Mouse (Mus musculus): ENCODE data around the gene Sema4a.
"Not testable (repeated sequence)": the region's sequence is repeated elsewhere in the genome, so short reads cannot be mapped to it uniquely, and the experiment has no call there.

The Sema4a gene

GRCm38 (mm10) chr3:88455588-88456264, 5.3 kb downstream of the Sema4a start:
- DNase-seq: peak; percentile 72 to 80

- no peak for DNase-seq
These were observed 6.0 kb downstream of the Sema4a start for GRCm38 (mm10) chr3:88454762-88455587.

- no peak for DNase-seq
These were observed 7.0 kb downstream of the Sema4a start for GRCm38 (mm10) chr3:88453986-88454385.

GRCm38 (mm10) chr3:88453369-88453768, 7.6 kb downstream of the Sema4a start:
- DNase-seq: peak in 1 of 2 experiments; percentile 21

- DNase-seq: no peak
These were observed 8.3 kb downstream of the Sema4a start for GRCm38 (mm10) chr3:88452716-88453115.

GRCm38 (mm10) chr3:88452246-88452645, 8.7 kb downstream of the Sema4a start:
- DNase-seq: no peak

GRCm38 (mm10) chr3:88450379-88451131, 10.4 kb downstream of the Sema4a start:
- no peak for DNase-seq

- no peak for DNase-seq
These were observed 11.5 kb downstream of the Sema4a start for GRCm38 (mm10) chr3:88449395-88450023.

- DNase-seq: no peak
These were observed 12.5 kb downstream of the Sema4a start for GRCm38 (mm10) chr3:88448443-88448842.

- no peak for DNase-seq
These were observed 13.3 kb downstream of the Sema4a start for GRCm38 (mm10) chr3:88447676-88448183.

- no peak for DNase-seq
These were observed 14.4 kb downstream of the Sema4a start for GRCm38 (mm10) chr3:88446471-88447123.

GRCm38 (mm10) chr3:88442888-88443287, 18.1 kb downstream of the Sema4a start:
- peak; percentile 51 to 62 for DNase-seq

- no peak for DNase-seq
These were observed 18.5 kb downstream of the Sema4a start for GRCm38 (mm10) chr3:88442488-88442887.

- peak in 1 of 2 experiments; percentile 58 for DNase-seq
These were observed 20.2 kb downstream of the Sema4a start for GRCm38 (mm10) chr3:88440500-88441381.

- no peak for DNase-seq
These were observed 21.4 kb downstream of the Sema4a start for GRCm38 (mm10) chr3:88439582-88439981.

GRCm38 (mm10) chr3:88437454-88437853, 23.5 kb downstream of the Sema4a start:
- DNase-seq: no peak

GRCm38 (mm10) chr3:88436395-88437201, 24.4 kb downstream of the Sema4a start:
- DNase-seq: peak; percentile 74 to 75

GRCm38 (mm10) chr3:88435515-88435914, 25.5 kb downstream of the Sema4a start:
- DNase-seq: peak in 1 of 2 experiments; percentile 17

GRCm38 (mm10) chr3:88428639-88429038, 32.3 kb downstream of the Sema4a start:
- not testable (repeated sequence) for DNase-seq

- DNase-seq: no peak
These were observed 33.6 kb downstream of the Sema4a start for GRCm38 (mm10) chr3:88427342-88427905.
